Mouse (Mus musculus) kidney, adult 18-20 months (tissue): ENCODE data around the gene Plxnb2.

Experiments
- DNase-seq: peaks from one replicate; pipeline ENCODE4 v3.0.0; 2021

The Plxnb2 gene

DNA sequence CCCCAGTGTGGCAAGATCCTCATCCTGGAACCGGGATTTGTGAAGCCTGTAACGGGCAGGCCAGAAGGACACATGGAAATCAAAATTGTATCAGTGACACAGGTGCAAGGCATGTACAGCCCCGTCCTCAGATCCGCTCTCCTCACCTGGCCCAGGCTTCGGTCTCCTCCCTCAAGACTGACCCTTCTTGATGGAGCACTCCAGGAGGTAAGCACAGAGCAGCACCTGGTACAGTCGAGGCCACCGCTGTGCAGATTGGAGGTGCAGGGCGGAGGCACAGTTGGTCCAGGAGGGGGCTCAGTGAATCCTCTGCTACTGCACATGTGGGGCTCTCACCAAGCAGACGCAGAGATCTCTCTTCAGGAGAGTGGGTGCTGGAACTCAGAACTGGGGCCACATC lies 55.2 kb downstream of the Plxnb2 start:
- no peak for DNase-seq

DNA sequence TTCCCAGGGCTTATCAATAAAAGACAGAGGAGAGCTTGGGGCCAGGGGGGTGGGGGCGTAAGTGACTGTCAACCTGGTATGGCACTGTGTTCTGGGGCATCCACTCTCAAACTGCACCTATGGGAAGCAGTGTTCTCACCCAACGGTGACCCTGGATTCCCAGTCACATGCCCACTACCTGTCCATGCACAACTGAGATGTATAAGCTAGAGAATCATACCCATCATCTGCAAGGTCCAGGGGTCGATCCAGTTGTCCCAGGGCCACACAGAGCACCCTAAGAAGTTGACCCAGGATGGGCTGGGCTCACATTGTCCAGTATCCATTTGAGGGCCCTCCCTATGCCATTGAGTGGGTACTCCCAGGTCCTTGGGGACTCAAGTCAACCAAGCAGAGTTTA lies 56.3 kb downstream of the Plxnb2 start:
- no peak for DNase-seq

DNA sequence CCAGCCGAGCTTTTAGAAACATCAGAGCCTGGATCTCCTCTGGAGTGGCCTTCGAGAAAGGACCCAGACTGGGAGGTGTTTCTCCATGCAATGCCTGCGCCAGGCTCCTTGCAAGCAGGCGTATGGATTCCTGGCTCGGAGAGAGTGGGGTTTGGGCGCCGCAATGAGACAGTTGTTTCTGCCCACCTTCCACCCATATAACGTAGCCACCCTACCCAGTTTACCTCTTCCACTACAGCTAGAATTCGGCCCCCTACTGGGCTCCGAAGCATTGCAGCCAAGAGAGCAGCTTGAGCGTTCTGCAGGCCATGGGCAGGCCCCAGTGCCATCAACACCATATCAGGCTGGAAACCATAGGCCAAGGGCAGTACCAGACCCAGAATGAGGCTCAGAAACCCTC lies 57.0 kb downstream of the Plxnb2 start:
- DNase-seq = no peak

DNA sequence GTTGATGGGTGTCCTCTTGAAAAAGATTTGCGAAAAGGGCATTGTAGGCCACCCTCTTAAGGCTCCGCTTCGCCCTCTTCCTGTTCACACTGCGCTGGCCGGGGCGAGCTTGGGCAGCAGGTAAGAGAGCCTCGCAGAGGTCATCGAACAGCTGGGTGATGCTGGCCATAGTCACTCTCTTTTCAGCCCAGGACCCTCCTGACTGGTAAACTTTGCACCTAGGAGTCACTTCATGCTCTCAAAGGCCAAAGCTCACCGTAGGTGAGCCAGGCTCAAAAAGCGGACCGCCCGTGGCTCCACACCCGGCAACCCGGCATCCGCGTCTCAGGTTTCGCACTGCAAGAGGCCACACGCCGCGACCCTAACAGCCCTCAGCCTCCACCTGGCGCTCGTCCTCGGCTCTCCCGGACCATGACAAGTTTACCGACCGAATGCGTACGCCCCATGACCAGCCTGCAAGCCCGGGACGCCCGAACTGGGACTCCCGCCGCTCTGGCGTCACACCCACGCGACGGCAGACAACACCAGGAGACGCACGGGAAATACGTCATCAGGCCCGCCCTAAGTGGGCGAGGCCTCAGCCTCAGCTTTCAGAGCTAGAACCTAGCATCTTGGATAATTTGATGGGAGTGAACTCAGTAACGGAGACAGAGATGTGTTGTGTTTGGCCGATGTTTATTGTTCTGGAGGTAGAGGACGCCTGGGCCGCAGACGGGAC lies 57.8 kb downstream of the Plxnb2 start, which contains the start of gene Tubgcp6:
Gene Tubgcp6 (minus strand): TSS at position 464 of the 718 bp plus-strand sequence.
- DNase-seq = peak; percentile 98

GRCm38 (mm10) chr15:89118007-89118406 lies 62.6 kb downstream of the Plxnb2 start:
- DNase-seq = no peak

- no peak for DNase-seq
Observed at GRCm38 (mm10) chr15:89110147-89110546, 70.4 kb downstream of the Plxnb2 start.

DNA sequence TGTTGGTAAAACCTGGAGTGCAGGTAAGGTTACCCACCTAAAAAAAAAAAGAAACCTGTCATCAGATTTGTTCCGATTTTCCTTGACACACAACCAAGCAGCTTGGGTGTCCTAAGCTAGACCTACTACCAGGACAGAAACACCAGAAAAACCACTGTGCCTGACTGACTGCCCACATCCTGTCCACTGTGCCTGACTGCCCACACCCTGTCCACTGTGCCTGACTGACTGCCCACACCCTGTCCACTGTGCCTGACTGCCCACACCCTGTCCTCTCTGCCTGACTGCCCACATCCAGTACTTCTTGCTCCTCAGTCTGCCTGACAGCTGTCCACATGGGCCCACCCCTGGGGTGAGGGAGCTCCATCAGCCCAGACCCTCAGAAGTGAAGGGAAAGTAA lies 73.6 kb downstream of the Plxnb2 start:
- DNase-seq = no peak

DNA sequence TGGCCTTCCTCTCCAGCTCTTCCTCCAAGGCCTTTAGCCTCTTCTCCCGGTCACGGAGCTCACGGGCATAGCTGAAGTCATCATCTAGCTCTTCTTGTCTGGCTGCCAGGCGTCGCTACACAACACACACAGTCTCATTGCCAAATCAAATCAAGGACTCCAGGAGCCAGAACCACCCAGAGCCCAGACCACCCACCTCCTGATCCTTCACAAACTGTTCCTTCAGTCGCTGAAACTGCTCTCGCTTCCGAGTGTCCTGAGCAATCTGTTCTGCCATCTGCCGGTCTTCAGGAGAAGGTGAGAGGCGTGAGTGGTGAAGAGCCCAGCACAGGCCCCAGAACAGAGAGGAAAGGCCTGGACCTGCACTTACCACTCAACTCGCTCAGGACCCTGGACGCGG lies 74.5 kb downstream of the Plxnb2 start:
- DNase-seq = no peak
